Mouse (Mus musculus): ENCODE measurements around the gene Mrpl30. TPM values are rescaled to one million over a fixed set of nuclear protein-coding genes. Genes with fewer than 3 reads are reported as not detected.

Gene Mrpl30
- 261 and 264 TPM in 2 replicates for polyA plus RNA-seq (2015; fragmentation: Nextera tagmentation; extraction: Ambion mirVana)

- Histone ChIP-seq H3K9me3 (ENCODE audit: control insufficient read depth) (no peaks in the 10 kb centered on the region), H3K4me2 (replicated peaks; ENCODE audit: low read depth) (peak within 1 kb of the TSS; percentile 77), H3K4me1 (replicated peaks; ENCODE audit: control insufficient read depth, insufficient read depth, low read length) (0 out of 2 replicates have a peak, but pooled peaks cover 7% of the 10 kb centered on the region), H3K27me3 (replicated peaks; ENCODE audit: control insufficient read depth, insufficient read depth, low read length) (no peaks in the 10 kb centered on the region), H3K27ac (ENCODE audit: low read depth, low read length) (peak within 1 kb of the TSS; percentile 87), H3K36me3 (ENCODE audit: control insufficient read depth, insufficient read depth) (peaks cover 2% of the 10 kb centered on the region), H3K9ac (ENCODE audit: low read depth, low read length) (peak within 1 kb of the TSS; percentile 70), H3K4me3 (ENCODE audit: low read depth, low read length) (peak within 1 kb of the TSS; percentile 85)
- ATAC-seq = peak; percentile 90
- WGBS = under 1% methylated on average over 41 of the region's 41 CpGs
- TF ChIP-seq CTCF (IDR thresholded peaks at IDR 0.05; ENCODE audit: low read depth) = peak; percentile 25; the same call in 1 of the 2 replicates
Observed at GRCm38 (mm10) chr1:37890025-37890652, at the start of gene Mrpl30, which contains the start of gene Mitd1. TSS of gene Mrpl30 (plus strand) at chr1:37890477. TSS of gene Mitd1 (minus strand) at chr1:37890411.

DNA sequence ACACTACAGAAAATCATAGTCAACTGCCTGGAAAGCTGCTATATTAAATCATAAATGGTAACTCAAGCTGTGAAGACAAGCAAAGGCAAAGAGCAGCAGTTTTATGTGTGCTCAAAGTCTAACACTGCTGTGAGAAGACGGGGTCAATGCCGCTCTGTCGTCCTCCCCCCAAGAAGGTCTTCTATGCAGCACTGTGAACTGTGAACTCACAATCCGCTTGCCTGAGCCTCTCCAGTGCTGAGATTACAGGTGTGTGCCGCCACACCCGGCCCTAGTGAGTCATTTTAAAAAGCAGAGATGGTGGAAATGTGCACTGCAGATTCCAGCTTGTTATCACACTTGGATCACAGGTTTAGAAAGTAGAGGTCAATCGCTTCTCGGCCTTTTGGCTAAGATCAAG, 43.4 kb upstream of the Mrpl30 start:
- Histone ChIP-seq H3K9ac (ENCODE audit: low read depth, low read length) (no peak overlapping the region), H3K9me3 (ENCODE audit: control insufficient read depth) (no peaks in the 10 kb centered on the region), H3K27me3 (replicated peaks; ENCODE audit: control insufficient read depth, insufficient read depth, low read length) (no peaks in the 10 kb centered on the region), H3K27ac (ENCODE audit: low read depth, low read length) (no peak overlapping the region), H3K4me2 (replicated peaks; ENCODE audit: low read depth) (no peak overlapping the region), H3K4me3 (ENCODE audit: low read depth, low read length) (no peak overlapping the region), H3K4me1 (replicated peaks; ENCODE audit: control insufficient read depth, insufficient read depth, low read length) (no peaks in the 10 kb centered on the region), H3K36me3 (ENCODE audit: control insufficient read depth, insufficient read depth) (no peaks in the 10 kb centered on the region)
- TF ChIP-seq CTCF (IDR thresholded peaks at IDR 0.05; ENCODE audit: low read depth) = no peak
- WGBS = 42% methylated on average over 8 of the region's 8 CpGs
- peak; percentile 78 for ATAC-seq

DNA sequence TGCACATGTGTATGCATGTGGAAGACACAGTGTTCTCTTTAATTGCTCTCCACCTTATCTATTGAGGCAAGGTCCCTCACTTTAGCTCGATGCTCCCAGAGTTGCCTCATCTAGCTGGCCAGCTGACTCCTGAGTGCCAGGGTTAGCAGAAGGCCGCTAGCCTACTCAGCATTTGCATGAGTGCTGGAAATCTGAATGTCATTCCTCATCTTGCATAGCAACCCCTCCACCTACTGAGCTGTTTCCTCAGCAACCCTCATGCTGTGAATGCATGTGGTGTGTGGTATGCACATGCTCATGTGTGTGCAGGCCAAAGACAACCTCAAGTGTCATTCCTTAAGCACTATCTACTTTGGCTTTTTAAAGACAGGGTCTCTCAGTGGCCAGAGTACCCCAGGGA, 39.6 kb upstream of the Mrpl30 start:
- peak; percentile 60 for ATAC-seq
- WGBS = 45% methylated on average over 2 of the region's 2 CpGs
- Histone ChIP-seq H3K4me2 (replicated peaks; ENCODE audit: low read depth) (no peak overlapping the region), H3K36me3 (ENCODE audit: control insufficient read depth, insufficient read depth) (no peaks in the 10 kb centered on the region), H3K4me1 (replicated peaks; ENCODE audit: control insufficient read depth, insufficient read depth, low read length) (no peaks in the 10 kb centered on the region), H3K27me3 (replicated peaks; ENCODE audit: control insufficient read depth, insufficient read depth, low read length) (no peaks in the 10 kb centered on the region), H3K4me3 (ENCODE audit: low read depth, low read length) (no peak overlapping the region), H3K27ac (ENCODE audit: low read depth, low read length) (no peak overlapping the region), H3K9ac (ENCODE audit: low read depth, low read length) (no peak overlapping the region), H3K9me3 (ENCODE audit: control insufficient read depth) (no peaks in the 10 kb centered on the region)
- no peak for TF ChIP-seq CTCF (IDR thresholded peaks at IDR 0.05; ENCODE audit: low read depth)

DNA sequence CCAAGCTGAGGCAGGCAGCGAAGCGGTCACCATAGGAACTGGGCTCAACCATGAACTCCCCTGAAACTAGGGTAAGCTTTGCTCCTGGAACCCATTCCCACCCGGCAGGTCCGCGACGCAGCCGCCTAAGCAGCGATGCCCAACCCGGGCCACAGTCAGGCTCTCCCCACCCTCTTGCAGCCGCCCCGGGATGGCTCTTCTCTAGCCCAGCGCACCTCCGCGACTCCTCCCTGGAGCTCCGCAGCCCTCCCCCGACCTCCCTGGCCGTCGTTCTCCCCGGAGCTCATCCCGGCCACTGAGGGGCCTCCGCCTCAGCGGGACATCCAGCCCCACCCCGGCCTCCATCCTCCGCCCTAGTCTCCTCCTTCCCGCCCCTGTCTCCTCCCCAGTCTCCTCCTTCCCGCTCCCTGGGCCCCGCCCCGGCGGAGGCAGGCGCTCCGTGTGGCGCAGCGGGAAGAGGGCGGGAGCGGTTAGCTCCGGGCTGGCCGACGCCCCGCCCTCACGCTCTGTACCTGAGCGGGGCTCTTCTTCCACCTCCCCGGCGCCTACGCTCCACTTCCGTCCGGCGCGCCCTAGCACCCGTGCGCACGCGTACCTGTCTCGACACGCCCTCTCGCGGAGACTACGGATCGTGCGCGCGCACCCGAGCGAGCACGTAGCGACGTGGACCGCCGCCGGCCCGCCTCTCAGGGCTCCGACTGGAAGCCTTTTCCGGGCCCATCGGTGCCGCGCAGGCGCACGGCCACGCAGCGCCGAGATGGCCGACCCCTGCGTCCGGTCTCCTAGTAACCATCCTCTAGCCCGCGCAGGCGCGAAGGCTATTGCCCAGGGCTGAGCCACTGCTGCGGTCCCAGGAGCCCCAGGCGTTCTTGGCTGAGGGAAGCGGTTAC, 25.5 kb upstream of the Mrpl30 start:
- Histone ChIP-seq H3K4me1 (replicated peaks; ENCODE audit: control insufficient read depth, insufficient read depth, low read length) (no peaks in the 10 kb centered on the region), H3K36me3 (ENCODE audit: control insufficient read depth, insufficient read depth) (no peaks in the 10 kb centered on the region)
- ATAC-seq = peak; percentile 99

GRCm38 (mm10) chr1:37865401-37866215, 24.7 kb upstream of the Mrpl30 start:
- H3K4me3 ChIP-seq (ENCODE audit: low read depth, low read length) = peak overlapping the region; percentile 60
- no peaks in the 10 kb centered on the region for H3K4me1 ChIP-seq (replicated peaks; ENCODE audit: control insufficient read depth, insufficient read depth, low read length)
- H3K27me3 ChIP-seq (replicated peaks; ENCODE audit: control insufficient read depth, insufficient read depth, low read length) = no peaks in the 10 kb centered on the region
- no peaks in the 10 kb centered on the region for H3K9me3 ChIP-seq (ENCODE audit: control insufficient read depth)
- H3K36me3 ChIP-seq (ENCODE audit: control insufficient read depth, insufficient read depth) = no peaks in the 10 kb centered on the region
- peak overlapping the region; percentile 81 for H3K4me2 ChIP-seq (replicated peaks; ENCODE audit: low read depth)
- H3K9ac ChIP-seq (ENCODE audit: low read depth, low read length) = peak overlapping the region; percentile 57
- ATAC-seq = no peak
- peak overlapping the region; percentile 54; the same call in 1 of the 2 replicates for H3K27ac ChIP-seq (ENCODE audit: low read depth, low read length)
- TF ChIP-seq CTCF (IDR thresholded peaks at IDR 0.05; ENCODE audit: low read depth) = no peak
- WGBS = 8% methylated on average over 23 of the region's 23 CpGs

More for the DNA sequence above, 25.5 kb upstream of the Mrpl30 start:
- Histone ChIP-seq H3K27ac (ENCODE audit: low read depth, low read length) (peak overlapping the region; percentile 54; the same call in 1 of the 2 replicates), H3K9me3 (ENCODE audit: control insufficient read depth) (no peaks in the 10 kb centered on the region), H3K4me3 (ENCODE audit: low read depth, low read length) (peak overlapping the region; percentile 60), H3K27me3 (replicated peaks; ENCODE audit: control insufficient read depth, insufficient read depth, low read length) (no peaks in the 10 kb centered on the region), H3K4me2 (replicated peaks; ENCODE audit: low read depth) (peak overlapping the region; percentile 81), H3K9ac (ENCODE audit: low read depth, low read length) (peak overlapping the region; percentile 57)
- WGBS = under 1% methylated on average over 85 of the region's 90 CpGs
- peak; percentile 70 for TF ChIP-seq CTCF (IDR thresholded peaks at IDR 0.05; ENCODE audit: low read depth)

Measured in intestine, postnatal 0 days (tissue).